Mouse (Mus musculus): ENCODE measurements around the gene Cacna1e.

Gene Cacna1e

GRCm38 (mm10) chr1:154712747-154713146 is 171.6 kb downstream of the Cacna1e start:
- DNase-seq (ENCODE audit: low spot score in 2 of 2), result no peak

DNA sequence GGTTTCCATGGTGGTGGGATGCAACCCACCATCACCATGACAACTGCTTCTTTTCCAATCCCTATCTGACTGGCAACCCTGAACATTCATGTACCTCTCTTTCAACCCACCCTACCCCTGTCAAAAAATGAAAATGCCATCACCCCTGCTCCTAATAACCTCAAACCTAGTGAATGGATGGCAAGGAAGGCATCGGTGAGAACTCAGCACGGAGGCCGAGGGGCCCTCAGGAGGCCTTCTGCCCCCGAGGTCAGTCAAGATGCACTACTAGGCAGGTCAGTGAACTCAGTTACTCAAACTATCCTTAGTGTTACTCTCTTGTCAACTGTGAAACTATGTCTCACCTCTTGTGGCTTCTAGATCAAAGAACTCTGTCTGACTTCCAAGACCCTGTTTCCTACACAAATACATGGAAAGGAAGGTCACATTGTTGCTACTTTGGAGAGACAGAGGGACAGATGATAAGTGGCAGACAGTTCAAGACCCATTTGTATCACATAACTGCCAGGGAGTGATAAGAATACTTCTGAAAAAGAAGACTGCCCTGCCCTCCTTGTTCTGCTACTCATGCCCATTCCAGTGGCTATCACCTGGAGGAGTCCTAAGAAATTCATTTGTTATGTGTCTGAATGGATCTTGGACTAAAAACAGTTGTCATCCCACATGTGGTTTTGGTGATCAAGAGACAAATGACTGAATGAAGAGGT is 176.6 kb downstream of the Cacna1e start:
- no peak for DNase-seq (ENCODE audit: low spot score in 2 of 2)

DNA sequence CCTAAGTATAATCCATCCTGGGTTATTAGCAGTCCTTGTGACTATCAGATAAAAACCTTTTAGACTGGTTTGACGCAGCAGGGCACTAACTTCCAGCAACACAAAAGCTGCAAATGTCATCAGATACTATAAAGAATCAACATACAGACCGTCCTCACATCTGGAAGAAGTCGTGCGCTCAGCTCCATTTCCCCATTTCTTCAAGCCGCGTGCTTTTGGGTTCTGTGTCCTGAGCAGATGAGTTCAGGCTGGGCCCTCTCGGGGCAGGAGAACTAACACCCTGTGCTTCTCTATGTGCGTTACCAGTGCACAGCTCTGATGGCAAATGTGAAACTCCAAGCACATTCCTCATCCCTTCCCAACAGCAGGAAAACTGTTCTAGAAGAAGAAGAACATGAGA is 177.3 kb downstream of the Cacna1e start:
- no peak for DNase-seq (ENCODE audit: low spot score in 2 of 2)

DNA sequence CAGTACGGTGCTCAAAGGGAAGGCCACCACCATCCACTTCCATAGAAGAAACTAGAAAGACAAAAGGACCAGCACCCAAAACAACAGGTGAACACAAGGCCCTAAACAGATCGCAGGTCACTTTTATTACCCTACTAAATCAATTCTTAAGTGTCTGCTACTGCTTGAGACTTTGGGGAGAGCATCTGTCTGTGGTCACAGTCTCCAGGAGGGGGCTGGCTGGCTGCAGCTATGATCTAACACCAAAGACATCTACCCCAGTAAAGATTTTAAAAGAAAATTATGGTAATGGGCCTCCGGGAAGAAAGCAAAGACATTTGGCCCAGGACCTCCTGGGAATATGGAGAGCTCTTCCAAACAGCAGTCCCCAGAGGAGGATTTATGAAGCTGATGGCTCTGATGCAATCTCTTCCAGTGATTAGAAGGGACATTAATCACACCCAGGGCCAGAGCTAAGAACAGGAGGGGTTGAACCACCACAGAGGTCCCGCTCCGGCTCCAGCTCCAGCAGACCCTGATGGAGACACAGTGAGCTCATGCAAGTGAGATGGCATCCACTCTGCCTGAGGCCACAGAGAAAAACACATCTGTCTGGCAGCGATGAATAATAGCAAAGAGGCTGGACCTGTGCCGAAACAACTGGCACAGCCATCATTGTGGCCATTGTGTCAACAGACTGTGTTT is 178.3 kb downstream of the Cacna1e start:
- DNase-seq (ENCODE audit: low spot score in 2 of 2), result no peak

DNA sequence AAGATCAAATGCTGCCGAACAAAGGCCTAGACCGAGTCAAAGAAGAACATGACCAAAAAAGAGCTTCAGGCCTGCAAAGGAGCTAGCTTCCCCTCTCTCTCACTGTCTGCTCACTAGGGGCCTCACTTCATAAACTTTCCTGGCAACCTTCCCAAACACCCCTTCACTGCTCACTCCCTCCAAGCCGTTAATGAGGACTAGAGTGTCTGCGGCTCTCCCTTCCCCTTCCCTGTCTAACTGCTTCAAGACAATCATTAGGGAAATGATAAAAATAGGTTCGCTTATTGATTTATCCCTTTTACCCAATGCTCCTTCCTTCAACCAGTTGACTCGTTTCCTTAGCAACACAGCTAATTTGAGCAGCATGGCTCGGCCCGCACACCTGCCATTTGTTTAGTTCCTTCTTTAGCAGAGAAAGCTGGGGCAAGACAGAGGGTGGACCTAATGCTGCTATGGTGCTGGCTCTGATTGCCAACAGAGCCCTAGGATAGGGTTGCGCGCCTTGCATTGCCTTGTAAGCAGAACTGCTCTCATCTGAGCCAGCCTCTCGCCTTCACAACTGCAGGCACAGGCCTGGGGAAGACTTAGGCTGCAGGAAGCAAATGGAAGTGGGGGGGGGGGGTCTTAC is 179.6 kb downstream of the Cacna1e start:
- DNase-seq (ENCODE audit: low spot score in 2 of 2), result no peak

- DNase-seq (ENCODE audit: low spot score in 2 of 2), result no peak
Observed at GRCm38 (mm10) chr1:154702623-154703022, 181.7 kb downstream of the Cacna1e start.

DNA sequence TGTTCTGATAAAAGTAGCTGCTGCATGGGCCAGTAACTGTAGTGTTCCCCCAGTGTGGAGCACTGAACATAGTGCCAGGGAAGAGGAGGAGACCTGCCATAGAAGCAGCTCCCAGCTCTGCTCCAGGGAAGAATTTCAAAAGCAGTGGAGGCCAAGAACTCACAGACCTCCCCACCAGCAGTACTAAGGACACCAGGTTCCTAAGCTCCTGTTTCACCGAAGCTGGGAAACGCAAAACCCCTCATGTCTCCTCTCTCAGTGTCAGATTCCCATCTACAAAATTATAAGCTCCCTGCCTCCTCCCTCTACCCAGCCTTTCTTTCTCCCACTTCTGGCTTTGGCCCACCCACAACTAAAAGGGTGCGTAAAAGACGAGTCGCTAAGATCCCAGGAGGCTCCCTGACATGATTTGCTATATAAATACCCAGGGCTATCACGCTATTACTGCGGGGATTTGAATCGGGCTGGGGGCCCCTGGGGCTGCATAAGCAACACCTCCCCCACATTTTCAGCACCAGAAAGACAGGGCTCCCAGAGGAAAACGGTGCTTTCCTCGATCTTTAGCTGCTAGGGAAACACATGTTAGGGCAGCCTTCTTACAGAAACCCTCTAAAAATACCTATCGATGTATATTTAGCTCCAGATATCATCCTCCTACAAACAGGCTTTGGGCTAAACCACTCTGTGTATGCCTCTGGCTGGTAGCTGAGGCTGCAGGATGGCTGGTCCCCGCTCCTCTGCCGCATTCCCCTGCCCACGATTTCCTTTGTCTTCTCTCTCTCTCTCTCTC is 195.2 kb downstream of the Cacna1e start:
- DNase-seq (ENCODE audit: low spot score in 2 of 2), result peak in 1 of 2 experiments; percentile 47

DNA sequence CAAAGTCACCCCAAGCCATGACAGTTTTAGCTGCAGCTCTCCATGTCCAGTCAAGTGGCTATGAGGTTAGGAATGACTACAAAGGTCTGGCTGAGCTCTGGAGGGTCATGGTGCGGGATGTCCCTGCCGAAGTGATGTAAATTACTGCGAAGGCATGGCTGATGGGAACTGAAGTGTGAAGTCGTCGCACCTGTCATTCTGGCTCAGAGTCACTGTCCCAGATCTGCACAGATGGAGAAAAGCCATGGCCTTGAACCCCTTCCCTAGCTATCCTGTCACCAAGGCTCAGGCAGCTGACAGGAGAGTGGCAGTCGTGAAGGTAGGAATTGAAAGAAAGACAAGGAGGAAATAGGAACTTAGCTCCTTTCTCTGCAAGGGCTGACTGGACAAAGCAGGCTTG is 197.4 kb downstream of the Cacna1e start:
- DNase-seq (ENCODE audit: low spot score in 2 of 2), result no peak

DNA sequence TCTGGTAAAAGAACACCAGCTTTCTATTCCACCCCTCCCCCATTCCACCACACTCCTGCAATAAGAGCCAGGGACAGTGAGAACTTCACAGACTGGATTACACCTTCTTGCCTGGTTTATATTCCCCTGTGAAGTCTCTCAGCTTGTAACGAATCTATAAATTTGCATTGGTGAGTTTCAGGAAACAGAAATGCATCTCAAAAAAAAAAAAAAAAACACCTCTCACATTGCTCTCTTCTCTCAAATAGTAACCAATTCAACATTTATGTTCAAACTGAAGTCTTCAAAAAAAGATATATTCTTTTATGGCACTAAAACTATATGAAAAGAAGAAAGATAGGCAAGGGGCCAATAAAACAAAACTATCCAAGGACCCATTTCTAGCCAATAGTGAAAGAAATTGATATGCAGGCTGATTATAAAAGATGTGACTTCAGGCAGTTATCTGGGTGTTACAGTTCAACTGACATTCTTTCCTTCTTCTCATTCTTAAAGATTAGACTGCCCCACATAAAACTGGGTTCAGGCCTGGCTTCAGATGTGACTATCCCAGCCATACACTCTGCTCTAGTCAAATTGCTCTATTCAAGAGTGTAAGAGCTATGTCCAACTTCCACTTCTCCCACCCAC is 200.7 kb downstream of the Cacna1e start:
- no peak for DNase-seq (ENCODE audit: low spot score in 2 of 2)

GRCm38 (mm10) chr1:154678989-154679388 is 205.3 kb downstream of the Cacna1e start:
- no peak for DNase-seq (ENCODE audit: low spot score in 2 of 2)

- DNase-seq (ENCODE audit: low spot score in 2 of 2), result no peak
Observed at GRCm38 (mm10) chr1:154678151-154678550, 206.2 kb downstream of the Cacna1e start.

DNA sequence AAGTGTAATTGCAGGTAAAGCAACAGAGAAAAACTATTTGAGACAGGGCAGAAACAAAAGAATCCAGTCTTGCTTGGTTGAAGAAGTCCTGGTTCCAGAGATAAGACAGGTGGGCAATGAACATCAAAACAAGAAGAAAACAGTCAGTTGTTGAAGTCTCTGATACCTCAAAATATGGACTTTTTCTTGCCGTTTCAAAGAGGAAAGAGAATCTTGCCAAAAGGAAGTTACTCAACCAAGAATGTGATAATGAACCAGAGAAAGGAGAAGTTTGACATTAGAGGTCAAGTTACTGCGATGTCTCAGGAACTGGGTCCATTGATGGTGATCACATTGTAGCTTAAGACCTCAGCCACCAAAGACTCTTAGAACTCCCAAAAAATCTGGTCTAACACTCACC is 206.6 kb downstream of the Cacna1e start:
- no peak for DNase-seq (ENCODE audit: low spot score in 2 of 2)

DNA sequence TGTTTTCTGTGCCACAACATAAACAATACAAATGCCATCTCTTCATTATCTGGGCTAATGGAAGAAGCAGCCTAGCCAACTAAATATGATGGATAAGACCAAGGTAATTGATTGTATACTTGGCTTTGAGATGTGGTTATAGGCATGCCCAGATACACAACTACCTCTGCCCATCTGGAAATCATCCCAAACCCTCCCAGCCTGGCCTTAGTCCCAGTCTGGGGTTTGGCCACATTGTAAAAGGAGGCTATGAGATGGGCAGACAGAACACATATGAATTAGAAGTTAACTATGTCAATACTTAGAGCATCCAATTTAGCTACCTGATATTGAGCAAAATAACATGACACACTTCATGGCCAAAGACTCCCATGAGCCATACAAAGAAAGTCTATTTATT is 220.6 kb downstream of the Cacna1e start:
- no peak for DNase-seq (ENCODE audit: low spot score in 2 of 2)

DNA sequence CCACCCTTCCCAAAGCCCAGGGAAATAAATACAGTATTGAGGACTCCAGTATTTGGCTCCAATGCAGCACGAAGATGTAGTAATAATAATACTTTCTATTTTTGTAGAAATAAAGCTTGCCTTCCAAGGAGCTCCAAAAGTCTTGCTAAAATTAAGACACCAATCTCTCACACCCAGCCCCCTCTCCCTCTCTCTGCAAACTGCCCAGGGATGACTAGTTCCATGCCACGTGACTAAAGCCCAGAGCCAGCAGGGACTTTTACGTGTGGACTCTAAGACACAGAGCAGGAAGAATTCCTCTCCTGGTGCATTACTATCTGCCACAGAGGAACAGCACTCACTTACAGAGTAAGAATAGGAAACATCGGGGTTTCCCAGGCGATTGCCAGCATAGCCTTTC is 222.3 kb downstream of the Cacna1e start:
- DNase-seq (ENCODE audit: low spot score in 2 of 2), result peak; percentile 22 to 37

DNA sequence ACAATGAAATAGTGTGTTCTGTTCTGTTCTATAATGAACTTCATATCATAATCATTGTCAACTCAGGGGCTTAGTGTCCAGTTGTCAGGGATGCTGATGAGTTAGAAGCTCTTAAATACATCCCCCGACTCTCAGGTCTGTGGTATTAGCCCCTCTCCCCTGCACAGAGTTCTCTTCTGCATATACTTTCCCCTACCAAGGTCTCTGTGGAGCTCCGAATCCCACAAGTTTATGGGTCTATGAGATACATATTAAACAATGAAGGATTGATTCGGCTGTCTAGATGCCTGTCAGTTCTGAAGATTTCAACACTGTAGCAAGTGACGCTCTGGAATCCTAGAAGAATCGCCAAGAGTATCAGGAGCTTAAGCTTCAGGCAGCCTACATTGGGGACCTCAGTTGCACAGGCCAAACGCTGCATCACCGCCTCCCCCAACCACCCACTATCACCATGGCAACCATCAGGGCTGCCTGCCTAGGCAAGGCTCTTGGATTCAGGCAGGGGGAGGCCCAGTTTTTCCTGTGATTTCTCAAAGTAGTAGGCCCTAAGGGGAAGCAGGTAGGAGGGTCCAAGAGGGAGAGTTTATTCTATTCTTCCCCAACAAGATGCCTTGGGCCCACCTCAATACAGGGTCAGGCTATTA is 223.0 kb downstream of the Cacna1e start:
- peak; percentile 70 to 81 for DNase-seq (ENCODE audit: low spot score in 2 of 2)

DNA sequence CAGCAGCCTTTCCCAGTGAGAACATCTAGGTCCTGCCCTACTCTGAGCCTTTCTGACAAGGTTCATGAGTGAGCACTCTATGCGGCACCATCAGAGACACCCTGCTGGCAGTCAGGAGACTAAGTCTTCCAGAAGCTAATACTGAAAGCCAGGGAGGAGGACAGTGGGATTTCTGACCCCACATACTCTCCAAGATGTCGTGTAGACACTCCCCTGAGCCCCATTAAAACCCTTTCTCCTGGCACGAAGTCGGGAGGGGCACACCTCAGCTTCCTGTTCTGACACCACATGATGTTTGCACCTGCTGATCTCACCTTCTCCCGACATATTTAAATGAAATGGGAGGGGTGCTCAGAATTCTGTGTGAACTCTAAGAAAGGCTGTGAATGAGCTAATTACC is 226.9 kb downstream of the Cacna1e start:
- no peak for DNase-seq (ENCODE audit: low spot score in 2 of 2)

- DNase-seq (ENCODE audit: low spot score in 2 of 2), result no peak
Observed at GRCm38 (mm10) chr1:154653951-154654350, 230.3 kb downstream of the Cacna1e start.

DNA sequence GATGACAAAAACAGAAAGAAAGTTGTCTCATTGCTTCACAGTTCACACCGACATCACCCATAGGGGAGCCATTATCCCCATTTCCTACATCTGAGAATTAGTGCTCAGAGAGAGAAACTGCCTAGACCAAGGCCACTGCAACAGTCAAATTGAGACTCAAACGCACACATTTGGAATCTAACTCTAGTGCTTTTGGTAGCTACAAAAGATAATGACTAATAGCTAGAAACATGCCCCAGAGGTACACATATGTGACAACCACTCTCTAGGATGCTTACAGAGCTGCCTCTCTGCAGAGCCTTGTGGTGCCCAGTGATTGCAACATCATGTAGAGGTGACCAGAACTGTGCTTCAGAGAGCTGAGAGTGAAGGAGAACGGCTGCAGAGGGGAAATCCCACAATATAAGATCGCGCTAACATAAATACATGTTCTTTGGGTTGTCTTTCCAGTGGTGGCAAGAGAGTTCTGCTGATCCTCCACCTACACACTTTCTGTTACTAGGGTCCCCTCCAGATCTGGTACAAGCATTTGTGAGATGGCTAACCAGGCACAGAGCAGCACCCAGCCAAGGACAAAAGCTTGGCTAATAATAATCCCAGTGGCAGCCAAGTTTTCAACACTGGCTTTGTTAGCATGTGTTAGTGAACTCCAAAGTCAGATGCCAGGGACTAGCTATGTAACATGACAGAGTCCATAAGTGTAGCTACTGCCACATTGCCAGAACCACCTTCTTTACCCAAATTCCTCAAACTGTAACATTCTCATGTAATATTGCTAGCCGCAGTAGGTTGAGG is 237.9 kb downstream of the Cacna1e start:
- DNase-seq (ENCODE audit: low spot score in 2 of 2), result no peak

DNA sequence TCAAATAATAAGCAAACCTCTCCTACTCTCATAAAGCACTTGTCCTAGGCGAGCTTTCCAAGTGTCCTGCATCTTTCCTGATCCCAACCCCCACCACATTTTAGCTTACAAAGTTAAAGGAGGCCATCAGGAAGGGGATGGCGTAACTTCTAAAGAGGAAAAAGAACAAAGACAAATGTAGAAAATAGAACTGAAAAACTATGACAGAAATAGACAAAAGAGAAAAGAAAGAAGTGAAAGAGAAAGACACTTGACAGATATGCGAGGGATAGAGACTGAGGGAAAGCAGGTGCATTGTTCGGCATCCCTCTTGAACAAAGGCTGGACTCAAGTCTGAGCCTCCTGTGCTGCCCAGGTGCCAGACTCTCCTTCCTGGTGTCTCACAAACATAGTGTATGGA is 246.5 kb downstream of the Cacna1e start:
- DNase-seq (ENCODE audit: low spot score in 2 of 2), result no peak

- no peak for DNase-seq (ENCODE audit: low spot score in 2 of 2)
Observed at GRCm38 (mm10) chr1:154635766-154636165, 248.5 kb downstream of the Cacna1e start.
